Mouse (Mus musculus): Measurements from ENCODE around the gene Olfr1383. TPM values are rescaled to one million over a fixed set of nuclear protein-coding genes. Genes with fewer than 3 reads are reported as not detected.
"Not testable (repeated sequence)": the region's sequence is repeated elsewhere in the genome, so short reads cannot be mapped to it uniquely, and the experiment has no call there.

Gene Olfr1383
- not detected for total RNA-seq (2021)
- long read RNA-seq, experiment 1: 0 reads
- long read RNA-seq, experiment 2: 0 reads

GRCm38 (mm10) chr11:49519348-49519747 is at the start of gene Olfr1383:
TSS of gene Olfr1383 (plus strand) at chr11:49519648.
- H3K27ac ChIP-seq: no peak within 1 kb of the TSS
- intact Hi-C loops (cut with DNase I): no loop called here
- DNase-seq (ENCODE audit: extremely low spot score in 1 of 2, low spot score in 2 of 2): no peak
- H3K4me3 ChIP-seq: no peak within 1 kb of the TSS
- no peak for TF ChIP-seq CTCF (IDR thresholded peaks at IDR 0.05)

GRCm38 (mm10) chr11:49485973-49486372 is 33.5 kb upstream of the Olfr1383 start:
- TF ChIP-seq CTCF (IDR thresholded peaks at IDR 0.05): no peak
- no peak overlapping the region for H3K27ac ChIP-seq
- H3K4me3 ChIP-seq: no peak overlapping the region
- no peak for DNase-seq (ENCODE audit: extremely low spot score in 1 of 2, low spot score in 2 of 2)
- intact Hi-C loops (cut with DNase I): no loop called here

- H3K4me3 ChIP-seq; intact Hi-C loops (cut with DNase I); H3K27ac ChIP-seq; DNase-seq (ENCODE audit: extremely low spot score in 1 of 2, low spot score in 2 of 2): not testable (repeated sequence)
These were observed 30.7 kb upstream of the Olfr1383 start, which contains the start of gene Olfr1385 for GRCm38 (mm10) chr11:49488770-49489169. TSS of gene Olfr1385 (plus strand) at chr11:49489070.

- no peak for TF ChIP-seq CTCF (IDR thresholded peaks at IDR 0.05)
- intact Hi-C loops (cut with DNase I): no loop called here
- H3K4me3 ChIP-seq: no peak overlapping the region
- H3K27ac ChIP-seq: no peak overlapping the region
- no peak for DNase-seq (ENCODE audit: extremely low spot score in 1 of 2, low spot score in 2 of 2)
These were observed 1.4 kb upstream of the Olfr1383 start for GRCm38 (mm10) chr11:49518086-49518485.

- intact Hi-C loops (cut with DNase I): no loop called here
- no peak for DNase-seq (ENCODE audit: extremely low spot score in 1 of 2, low spot score in 2 of 2)
- no peak for TF ChIP-seq CTCF (IDR thresholded peaks at IDR 0.05)
- no peak within 1 kb of the TSS for H3K4me3 ChIP-seq
- H3K27ac ChIP-seq: no peak within 1 kb of the TSS
These were observed 8.5 kb downstream of the Olfr1383 start, which contains the start of gene Olfr1382 for GRCm38 (mm10) chr11:49527947-49528346. TSS of gene Olfr1382 (plus strand) at chr11:49528247.

- intact Hi-C loops (cut with DNase I): loop anchor here (10.0 kb wide), 1 partner anchor 258 kb away; the partner anchor contains the start of gene Olfr1393
These were observed 13.3 kb downstream of the Olfr1383 start for GRCm38 (mm10) chr11:49532761-49533160.

GRCm38 (mm10) chr11:49536631-49537030 is 17.2 kb downstream of the Olfr1383 start:
- H3K4me3 ChIP-seq, H3K27ac ChIP-seq: not testable (repeated sequence)
- DNase-seq (ENCODE audit: extremely low spot score in 1 of 2, low spot score in 2 of 2): peak; percentile 22 to 41
- peak; percentile 49 for TF ChIP-seq CTCF (IDR thresholded peaks at IDR 0.05)
- intact Hi-C loops (cut with DNase I): loop anchor here (5.0 to 10.0 kb wide), 3 partner anchors 262 to 664 kb away; partner anchors contain the start of genes Btnl9, Irgm1 and Olfr1393

More at GRCm38 (mm10) chr11:49532761-49533160, 13.3 kb downstream of the Olfr1383 start:
- DNase-seq (ENCODE audit: extremely low spot score in 1 of 2, low spot score in 2 of 2): no peak
- Histone ChIP-seq H3K27ac (no peak overlapping the region), H3K4me3 (no peak overlapping the region)
- TF ChIP-seq CTCF (IDR thresholded peaks at IDR 0.05): no peak

- DNase-seq (ENCODE audit: extremely low spot score in 1 of 2, low spot score in 2 of 2); intact Hi-C loops (cut with DNase I); H3K27ac ChIP-seq; H3K4me3 ChIP-seq: not testable (repeated sequence)
These were observed 23.7 kb downstream of the Olfr1383 start, which contains the start of gene Olfr1381 for GRCm38 (mm10) chr11:49543149-49543548. TSS of gene Olfr1381 (plus strand) at chr11:49543449.

- not testable (repeated sequence) for H3K27ac ChIP-seq; DNase-seq (ENCODE audit: extremely low spot score in 1 of 2, low spot score in 2 of 2); H3K4me3 ChIP-seq
- intact Hi-C loops (cut with DNase I): loop anchor here (10.0 kb wide), 1 partner anchor 449 kb away; no protein-coding TSS in a partner anchor
- peak; percentile 51 for TF ChIP-seq CTCF (IDR thresholded peaks at IDR 0.05)
These were observed 34.6 kb downstream of the Olfr1383 start for GRCm38 (mm10) chr11:49554033-49554432.

- not testable (repeated sequence) for H3K4me3 ChIP-seq; DNase-seq (ENCODE audit: extremely low spot score in 1 of 2, low spot score in 2 of 2); H3K27ac ChIP-seq
- intact Hi-C loops (cut with DNase I): loop anchor here (10.0 kb wide), 1 partner anchor 452 kb away; no protein-coding TSS in a partner anchor
These were observed 37.1 kb downstream of the Olfr1383 start, which contains the start of gene Olfr1380 for GRCm38 (mm10) chr11:49556578-49556977. TSS of gene Olfr1380 (plus strand) at chr11:49556878.

- intact Hi-C loops (cut with DNase I): loop anchor here (10.0 kb wide), 1 partner anchor 1590 kb away; no protein-coding TSS in a partner anchor
- DNase-seq (ENCODE audit: extremely low spot score in 1 of 2, low spot score in 2 of 2); H3K27ac ChIP-seq; H3K4me3 ChIP-seq: not testable (repeated sequence)
- TF ChIP-seq CTCF (IDR thresholded peaks at IDR 0.05): peak; percentile 32
These were observed 55.6 kb downstream of the Olfr1383 start for GRCm38 (mm10) chr11:49575054-49575453.

Other genes with a start within 250 kb of the Olfr1383 start
- under 1 TPM; 0.11 to 0.33 TPM for gene Olfr1393, start 241.3 kb upstream of the Olfr1383 start, total RNA-seq (2021)
- not detected for gene Olfr1392, start 234.4 kb upstream of the Olfr1383 start, total RNA-seq (2021)
- not detected for gene Olfr10, start 214.9 kb upstream of the Olfr1383 start, total RNA-seq (2021)
- gene Olfr1391, start 196.9 kb upstream of the Olfr1383 start, total RNA-seq (2021): not detected
- not detected for gene Olfr1390, start 184.5 kb upstream of the Olfr1383 start, total RNA-seq (2021)
- gene Olfr1389, start 96.6 kb upstream of the Olfr1383 start, total RNA-seq (2021): not detected
- under 1 TPM; 0.34 to 0.63 TPM for gene Olfr1388, start 83.0 kb upstream of the Olfr1383 start, total RNA-seq (2021)
- not detected for gene Olfr1387, start 64.3 kb upstream of the Olfr1383 start, total RNA-seq (2021)
- gene Olfr1386, start 54.6 kb upstream of the Olfr1383 start, total RNA-seq (2021): not detected
- under 1 TPM in 1 of 2 experiments, not detected in 1; 0.14 TPM for gene Olfr1385, start 30.6 kb upstream of the Olfr1383 start, total RNA-seq (2021)
- not detected for gene Olfr1384, start 12.9 kb upstream of the Olfr1383 start, total RNA-seq (2021)
- not detected for gene Olfr1382, start 8.6 kb downstream of the Olfr1383 start, total RNA-seq (2021)
- gene Olfr1381, start 23.8 kb downstream of the Olfr1383 start, total RNA-seq (2021): not detected
- gene Olfr1380, start 37.2 kb downstream of the Olfr1383 start, total RNA-seq (2021): not detected
- 1 to 10 TPM; 2.4 TPM for gene Flt4, start 89.6 kb downstream of the Olfr1383 start, total RNA-seq (2021)
- not detected for gene Scgb3a1, start 144.0 kb downstream of the Olfr1383 start, total RNA-seq (2021)
- gene Cnot6, start 193.1 kb downstream of the Olfr1383 start, total RNA-seq (2021): 10 to 100 TPM; 48.7 to 50.8 TPM

Measured in left cerebral cortex, adult 2 months (tissue).